Mouse (Mus musculus) 3134 (cell line): ENCODE measurements around the gene Nvl.

Experiments used
- DNase-seq: peaks from one replicate; pipeline ENCODE4 v3.0.0-alpha.2; 2011; ENCODE audit warnings: low spot score; ENCODE audit not compliant: insufficient read length; ENCODE audit errors: extremely low read depth

The Nvl gene

GRCm38 (mm10) chr1:181069671-181070070 is 74.3 kb downstream of the Nvl start:
- DNase-seq: no peak

GRCm38 (mm10) chr1:181068344-181068743 is 75.7 kb downstream of the Nvl start:
- DNase-seq: no peak

- DNase-seq: no peak
Measured at GRCm38 (mm10) chr1:181064648-181065047, 79.4 kb downstream of the Nvl start.

GRCm38 (mm10) chr1:181063991-181064390 is 80.0 kb downstream of the Nvl start:
- DNase-seq: no peak

GRCm38 (mm10) chr1:181061784-181062485 is 82.1 kb downstream of the Nvl start:
- DNase-seq: no peak

- DNase-seq: no peak
Measured at GRCm38 (mm10) chr1:181052898-181053297, 91.1 kb downstream of the Nvl start.

- DNase-seq: no peak
Measured at GRCm38 (mm10) chr1:181050937-181051336, 93.1 kb downstream of the Nvl start, which contains the start of gene 9130409I23Rik. TSS of gene 9130409I23Rik (plus strand) at chr1:181051237.

- DNase-seq: no peak
Measured at GRCm38 (mm10) chr1:181049328-181049842, 94.6 kb downstream of the Nvl start.

GRCm38 (mm10) chr1:181047520-181047919 is 96.5 kb downstream of the Nvl start:
- no peak for DNase-seq

GRCm38 (mm10) chr1:181039652-181040051 is 104.4 kb downstream of the Nvl start:
- peak; percentile 16 for DNase-seq

GRCm38 (mm10) chr1:181037623-181038022 is 106.4 kb downstream of the Nvl start:
- no peak for DNase-seq
